Mouse (Mus musculus) heart, embryonic 14.5 days (tissue): ENCODE data around the gene Dot1l. TPM values are rescaled to one million over a fixed set of nuclear protein-coding genes. Genes with fewer than 3 reads are reported as not detected.

Experiments
- ATAC-seq: fragments of 200-750 bp; cut with Nextera tagmentation; 2 replicates; pipeline ENCODE4 v1.8.0; 2017; ENCODE audit warnings: low read depth, moderate TSS enrichment; ENCODE audit not compliant: insufficient number of reproducible peaks, insufficient read depth, low FRiP score
- H3K27ac ChIP-seq, 2 experiments: fragments of 200-500 bp in 1 of 2; fragments of 300-500 bp in 1 of 2; sonication (generic) in 1 of 2; replicated peaks in 1 of 2; 2 replicates each; pipeline ENCODE4 v1.5.1; 2012 to 2014; ENCODE audit warnings: low read depth in 2 of 2, low read length in 2 of 2, control low read depth in 1 of 2, mild to moderate bottlenecking in 1 of 2, mixed read lengths in 1 of 2; ENCODE audit not compliant: control insufficient read depth in 1 of 2, insufficient read depth in 1 of 2
- H3K27me3 ChIP-seq: fragments of 300-500 bp; sonication (generic); 2 replicates; pipeline ENCODE4 v1.6.1; 2014; ENCODE audit warnings: mild to moderate bottlenecking, low read length, control low read depth; ENCODE audit not compliant: control insufficient read depth, insufficient read depth
- H3K36me3 ChIP-seq: fragments of 300-500 bp; sonication (generic); 2 replicates; pipeline ENCODE4 v1.6.1; 2014; ENCODE audit warnings: mild to moderate bottlenecking, control low read depth, low read length, mixed read lengths; ENCODE audit not compliant: control insufficient read depth, insufficient read depth
- H3K4me1 ChIP-seq, 2 experiments: fragments of 200-500 bp in 1 of 2; fragments of 300-500 bp in 1 of 2; sonication (generic) in 1 of 2; 2 replicates each; pipeline ENCODE4 v1.6.1; 2012 to 2014; ENCODE audit warnings: low read length in 2 of 2, control low read depth in 1 of 2, mixed read lengths in 1 of 2; ENCODE audit not compliant: control insufficient read depth in 2 of 2, insufficient read depth in 2 of 2
- H3K4me2 ChIP-seq: fragments of 300-500 bp; sonication (generic); 2 replicates; pipeline ENCODE4 v1.6.1; 2014; ENCODE audit warnings: mild to moderate bottlenecking, low read length
- H3K4me3 ChIP-seq, 2 experiments: fragments of 200-500 bp in 1 of 2; fragments of 300-500 bp in 1 of 2; sonication (generic) in 1 of 2; 2 replicates each; pipeline ENCODE4 v1.5.1; 2012 to 2014; ENCODE audit warnings: low read length in 2 of 2, mild to moderate bottlenecking in 2 of 2, control low read depth in 1 of 2, low read depth in 1 of 2, moderate library complexity in 1 of 2; ENCODE audit not compliant: control insufficient read depth in 1 of 2, insufficient read depth in 1 of 2
- H3K9ac ChIP-seq: fragments of 300-500 bp; sonication (generic); 2 replicates; pipeline ENCODE4 v1.6.1; 2014; ENCODE audit warnings: mild to moderate bottlenecking, low read length
- H3K9me3 ChIP-seq: fragments of 300-500 bp; sonication (generic); 2 replicates; pipeline ENCODE4 v1.6.1; 2016; ENCODE audit warnings: low read length, control low read depth; ENCODE audit not compliant: control insufficient read depth
- WGBS: fragments of 180-500 bp; shearing (Covaris S2); extraction: QIAGEN DNeasy Blood & Tissue Kit; methylation state at CpG from one replicate; pipeline ENCODE4 v1.1.7; 2014; 5-methylcytosine and 5-hydroxymethylcytosine counted together
- microRNA counts: library from miRNA; unstranded; fragments of <30 nt; microRNA quantifications from one replicate; lab custom pipeline; 2016
- microRNA-seq: library from miRNA; unstranded; fragments of <30 nt; microRNA quantifications from one replicate; pipeline ENCODE4, GENCODE M21; 2016
- polyA plus RNA-seq: library from polyadenylated mRNA; unstranded; fragments of >200 nt; fragmentation: Nextera tagmentation; extraction: Ambion mirVana; gene quantifications from 2 replicates; pipeline ENCODE4 v1.2.1, GENCODE M21; 2014

Gene Dot1l
- polyA plus RNA-seq, 1 experiment from 2014 or later = 26.5 TPM

DNA sequence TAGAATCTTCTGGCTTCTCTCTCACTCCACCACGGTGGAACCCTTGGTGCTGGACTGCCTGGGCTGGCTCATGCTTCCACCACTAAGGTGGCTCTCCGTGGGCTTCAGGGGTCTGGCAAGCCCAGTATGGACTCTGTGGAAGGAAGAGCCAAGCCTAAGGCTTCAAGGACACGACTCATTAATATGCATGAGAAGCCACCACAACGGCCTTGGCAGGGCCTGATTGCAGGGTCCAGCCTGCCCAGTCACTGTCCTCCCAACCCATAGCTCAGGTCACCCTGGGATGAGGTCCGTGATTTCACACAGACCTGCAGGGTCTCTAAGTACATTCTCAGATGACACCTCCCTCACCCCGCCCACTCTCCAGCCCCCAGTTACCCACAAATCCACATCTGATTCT, 84.8 kb downstream of the Dot1l start:
- H3K27me3 ChIP-seq = peaks cover 58% of the 10 kb centered on the region

DNA sequence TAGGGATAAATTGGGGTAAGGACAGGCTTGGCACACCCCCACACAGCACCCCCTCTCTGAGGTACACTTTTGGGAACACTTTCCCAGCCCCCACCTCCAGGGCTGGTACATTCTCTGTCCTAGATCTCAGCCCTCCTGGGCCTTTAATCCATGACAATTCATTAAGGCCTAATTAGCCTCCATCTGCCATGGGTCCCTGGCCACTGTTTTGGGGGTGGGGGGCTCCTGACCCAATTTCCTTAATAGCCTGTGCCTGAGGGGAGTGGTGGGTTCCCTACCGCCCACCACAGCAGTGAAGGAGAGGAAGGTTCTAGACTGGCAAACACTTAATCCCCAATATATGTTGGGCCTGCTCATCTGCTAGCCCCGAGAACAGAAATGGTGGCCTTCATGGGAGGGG, 86.7 kb downstream of the Dot1l start:
- H3K9me3 ChIP-seq = no peaks in the 10 kb centered on the region
- H3K4me2 ChIP-seq = no peak overlapping the region
- peaks cover 15 to 29% of the 10 kb centered on the region in 2 experiments for H3K4me1 ChIP-seq
- 88% methylated on average over 2 of the region's 2 CpGs for WGBS
- H3K9ac ChIP-seq = no peak overlapping the region
- H3K36me3 ChIP-seq = no peaks in the 10 kb centered on the region
- H3K27me3 ChIP-seq = peaks cover 46% of the 10 kb centered on the region
- no peak overlapping the region for H3K4me3 ChIP-seq
- H3K27ac ChIP-seq = no peak overlapping the region
- ATAC-seq = no peak

More for the DNA sequence above, 84.8 kb downstream of the Dot1l start:
- Histone ChIP-seq H3K4me2 (no peak overlapping the region), H3K9ac (no peak overlapping the region), H3K36me3 (no peaks in the 10 kb centered on the region), H3K4me3 (no peak overlapping the region), H3K27ac (no peak overlapping the region), H3K4me1 (peaks cover 20 to 36% of the 10 kb centered on the region in 2 experiments), H3K9me3 (0 out of 2 replicates have a peak, but pooled peaks cover 3% of the 10 kb centered on the region)
- no peak for ATAC-seq
- WGBS = 55% methylated on average over 6 of the region's 6 CpGs

DNA sequence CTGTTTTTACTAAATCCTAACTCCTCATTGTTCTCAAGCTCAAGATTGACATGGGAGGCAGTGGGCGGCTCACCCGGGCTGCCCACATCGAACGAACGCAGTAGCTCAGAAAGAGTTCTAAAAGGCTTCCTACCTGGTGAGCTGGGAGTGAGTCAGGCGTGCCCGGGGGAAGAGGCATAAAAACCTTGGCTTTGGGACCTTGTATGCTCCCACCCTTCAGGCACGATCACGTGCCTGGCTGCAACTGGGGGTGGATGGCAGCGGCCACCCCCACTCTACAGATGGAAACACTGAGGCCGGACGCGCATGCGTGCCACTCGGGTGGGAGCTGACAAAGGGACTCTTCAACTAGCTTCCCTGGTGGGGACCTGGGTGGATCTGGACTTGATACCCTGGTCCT, 87.3 kb downstream of the Dot1l start:
- no peak overlapping the region for H3K9ac ChIP-seq
- WGBS = 79% methylated on average over 15 of the region's 15 CpGs
- ATAC-seq = no peak
- no peak overlapping the region for H3K27ac ChIP-seq
- H3K36me3 ChIP-seq = no peaks in the 10 kb centered on the region
- H3K9me3 ChIP-seq = no peaks in the 10 kb centered on the region
- H3K4me1 ChIP-seq = peaks cover 9 to 22% of the 10 kb centered on the region in 2 experiments
- peaks cover 42% of the 10 kb centered on the region for H3K27me3 ChIP-seq
- H3K4me3 ChIP-seq = no peak overlapping the region
- no peak overlapping the region for H3K4me2 ChIP-seq

DNA sequence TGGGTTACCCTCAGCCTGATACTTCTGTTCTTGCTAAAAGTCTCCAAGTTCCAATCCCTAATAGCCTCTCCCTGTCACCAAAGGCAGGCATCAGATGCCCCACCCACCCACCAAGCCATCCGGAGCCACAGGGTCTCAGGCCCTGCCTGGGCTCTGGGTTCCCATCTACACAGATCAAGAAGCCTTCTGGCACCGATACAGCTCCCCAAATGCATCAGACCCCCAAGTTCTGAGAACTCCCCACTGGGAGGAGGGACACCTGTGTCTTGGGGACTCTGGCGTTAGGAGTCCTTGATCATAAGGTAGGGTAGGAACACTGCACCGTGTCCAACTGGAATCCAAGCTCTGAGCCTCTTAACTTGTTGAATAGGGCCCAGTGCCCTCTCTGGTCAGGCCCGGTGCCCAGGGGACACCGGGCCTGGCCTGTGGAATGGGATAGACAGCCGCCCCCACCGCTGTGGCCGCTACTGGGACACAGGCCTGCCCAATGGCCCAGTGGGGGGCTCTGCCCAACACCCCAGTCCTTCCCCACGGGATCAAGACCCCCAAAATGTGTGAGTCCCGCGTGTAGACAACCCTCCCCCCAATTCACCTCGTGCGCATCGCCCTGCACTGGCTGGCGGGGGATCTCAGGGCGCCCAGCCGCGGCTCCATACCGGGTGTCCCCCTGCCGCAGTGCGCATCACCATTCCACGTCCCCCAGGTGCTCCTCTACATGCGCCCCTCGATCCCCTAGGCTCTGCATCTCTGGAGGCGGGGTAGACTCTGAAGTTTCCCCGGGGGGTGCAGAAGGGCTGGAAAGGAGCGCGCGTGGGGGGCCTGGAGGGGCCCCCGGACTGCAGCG, 88.3 kb downstream of the Dot1l start:
- ATAC-seq = no peak
- Histone ChIP-seq H3K4me1 (peaks cover 2 to 13% of the 10 kb centered on the region in 2 experiments; a peak in 2 of 4 replicates), H3K9ac (peak overlapping the region; percentile 74), H3K9me3 (no peaks in the 10 kb centered on the region), H3K4me2 (peak overlapping the region; percentile 81), H3K4me3 (peak overlapping the region; percentile 27 to 47), H3K36me3 (no peaks in the 10 kb centered on the region), H3K27me3 (peaks cover 41% of the 10 kb centered on the region), H3K27ac (no peak overlapping the region)
- 10% methylated on average over 32 of the region's 32 CpGs for WGBS

- Histone ChIP-seq H3K4me2 (peak within 1 kb of the TSS; percentile 81), H3K27me3 (peaks cover 41% of the 10 kb centered on the region), H3K36me3 (no peaks in the 10 kb centered on the region), H3K27ac (no peak within 1 kb of the TSS), H3K9ac (peak within 1 kb of the TSS; percentile 74), H3K9me3 (no peaks in the 10 kb centered on the region), H3K4me1 (peaks cover 0 to 9% of the 10 kb centered on the region in 2 experiments; a peak in 2 of 4 replicates), H3K4me3 (peak within 1 kb of the TSS; percentile 27 to 47)
- 6% methylated on average over 37 of the region's 51 CpGs for WGBS
- ATAC-seq = no peak
Measured at GRCm38 (mm10) chr10:80843931-80844547, 89.0 kb downstream of the Dot1l start, which contains the start of gene Lingo3. Gene Lingo3 (minus strand): TSS chr10:80844039.

MicroRNAs encoded within 50 kb of the gene (microRNA counts, 519-probe panel; counts per million panel counts)
- microRNA mmu-miR-1982 (lab: Ali Mortazavi, UCI) = 322 counts per million, percentile 70 among the panel's probes with 10 or more counts

Small RNAs within 50 kb of the gene (microRNA-seq; reads per million reads assigned to microRNA genes)
- gene Mir1982 = 5.3 reads per million, percentile 15 among the genes with 10 or more reads in this experiment

Other genes with a start within 250 kb of the Dot1l start
- 0.08 and 0.09 TPM in 2 replicates for gene Atp8b3, start 216.1 kb upstream of the Dot1l start, polyA plus RNA-seq
- gene Rexo1, start 193.6 kb upstream of the Dot1l start, polyA plus RNA-seq = 16.7 and 17.0 TPM in 2 replicates
- gene Klf16, start 177.9 kb upstream of the Dot1l start, polyA plus RNA-seq = 3.5 and 5.0 TPM in 2 replicates
- gene Abhd17a, start 164.9 kb upstream of the Dot1l start, polyA plus RNA-seq = 119 and 141 TPM in 2 replicates
- gene Scamp4, start 152.3 kb upstream of the Dot1l start, polyA plus RNA-seq = 65.9 and 67.1 TPM in 2 replicates
- 2.6 and 3.6 TPM in 2 replicates for gene Adat3, start 152.3 kb upstream of the Dot1l start, polyA plus RNA-seq
- gene Gm49322, start 149.2 kb upstream of the Dot1l start, polyA plus RNA-seq = 0.88 and 1.4 TPM in 2 replicates
- 64.8 and 65.0 TPM in 2 replicates for gene Csnk1g2, start 132.4 kb upstream of the Dot1l start, polyA plus RNA-seq
- gene Btbd2, start 98.1 kb upstream of the Dot1l start, polyA plus RNA-seq = 49.4 and 53.8 TPM in 2 replicates
- 69.5 and 82.7 TPM in 2 replicates for gene Mknk2, start 77.1 kb upstream of the Dot1l start, polyA plus RNA-seq
- 19.1 and 22.3 TPM in 2 replicates for gene Mob3a, start 53.2 kb upstream of the Dot1l start, polyA plus RNA-seq
- 3.5 and 7.0 TPM in 2 replicates for gene Izumo4, start 53.0 kb upstream of the Dot1l start, polyA plus RNA-seq
- 45.0 and 54.5 TPM in 2 replicates for gene Ap3d1, start 12.9 kb upstream of the Dot1l start, polyA plus RNA-seq
- 49.2 and 51.0 TPM in 2 replicates for gene Sf3a2, start 43.0 kb downstream of the Dot1l start, polyA plus RNA-seq
- gene Plekhj1, start 43.4 kb downstream of the Dot1l start, polyA plus RNA-seq = 71.1 and 75.4 TPM in 2 replicates
- 0.12 TPM in 1 of 2 replicates, not detected in the other for gene Amh, start 50.0 kb downstream of the Dot1l start, polyA plus RNA-seq
- 5.5 and 5.6 TPM in 2 replicates for gene Jsrp1, start 58.3 kb downstream of the Dot1l start, polyA plus RNA-seq
- 2,025 and 2,172 TPM in 2 replicates for gene Oaz1, start 71.5 kb downstream of the Dot1l start, polyA plus RNA-seq
- gene Lingo3, start 88.8 kb downstream of the Dot1l start, polyA plus RNA-seq = 0.46 TPM in 2 replicates
- 200 and 230 TPM in 2 replicates for gene Lsm7, start 100.0 kb downstream of the Dot1l start, polyA plus RNA-seq
- gene Sppl2b, start 100.1 kb downstream of the Dot1l start, polyA plus RNA-seq = 21.3 and 23.7 TPM in 2 replicates
- gene Tmprss9, start 116.6 kb downstream of the Dot1l start, polyA plus RNA-seq = 0.05 and 0.07 TPM in 2 replicates
- 310 and 338 TPM in 2 replicates for gene Timm13, start 145.8 kb downstream of the Dot1l start, polyA plus RNA-seq
- 7.3 and 8.1 TPM in 2 replicates for gene Lmnb2, start 163.0 kb downstream of the Dot1l start, polyA plus RNA-seq
- 34.5 and 39.8 TPM in 2 replicates for gene Gadd45b, start 174.9 kb downstream of the Dot1l start, polyA plus RNA-seq